Mouse (Mus musculus) adrenal gland, postnatal 4 days (tissue): Measurements from ENCODE around the gene Usp36. TPM values are rescaled to one million over a fixed set of nuclear protein-coding genes. Genes with fewer than 3 reads are reported as not detected.

Source experiments
- DNase-seq, 2 experiments: peaks; one replicate each; pipeline ENCODE4 v3.0.0; 2021 to 2022; ENCODE audit warnings: low spot score in 2 of 2, mixed read lengths in 2 of 2
- total RNA-seq, 2 experiments: library from RNA; stranded (reverse); gene quantifications; 2 replicates each; pipeline ENCODE4 v1.2.3; 2021

The Usp36 gene
- total RNA-seq, 2 experiments from 2014 or later = 22.7 to 23.5 TPM

DNA sequence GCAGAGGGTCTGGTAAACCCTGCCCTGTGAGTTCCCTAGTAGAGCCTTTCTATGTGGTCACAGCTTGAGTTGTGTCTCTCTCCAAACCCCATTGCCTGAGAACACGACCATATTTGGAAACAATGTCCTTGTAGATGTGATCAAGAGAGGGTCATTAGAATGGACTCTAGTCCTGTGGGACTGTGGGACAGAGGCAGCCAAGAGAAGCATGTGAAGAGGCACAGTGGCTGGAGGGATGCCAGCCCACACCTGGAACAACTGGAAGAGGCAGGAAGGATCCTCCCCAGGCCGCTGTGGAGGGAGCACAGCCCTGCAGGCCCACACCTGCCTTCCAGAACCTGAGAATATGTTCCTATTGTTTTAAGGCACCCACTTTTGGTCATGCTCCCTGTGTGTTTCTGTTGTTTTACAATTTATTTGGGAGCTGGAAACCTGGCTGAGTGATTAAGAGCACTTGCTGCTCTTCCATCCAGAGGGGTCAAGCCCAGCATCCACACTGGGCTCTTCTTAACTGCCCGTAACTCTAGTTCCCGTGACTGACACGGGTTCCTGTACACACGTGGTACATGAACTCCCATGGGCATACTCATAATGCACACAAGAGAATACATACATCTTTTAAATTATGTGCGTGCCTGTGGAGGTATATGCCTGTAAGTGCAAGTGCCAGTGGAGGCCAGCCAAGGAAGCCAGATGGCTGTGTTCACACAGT, 36.4 kb downstream of the Usp36 start:
- no peak for DNase-seq

DNA sequence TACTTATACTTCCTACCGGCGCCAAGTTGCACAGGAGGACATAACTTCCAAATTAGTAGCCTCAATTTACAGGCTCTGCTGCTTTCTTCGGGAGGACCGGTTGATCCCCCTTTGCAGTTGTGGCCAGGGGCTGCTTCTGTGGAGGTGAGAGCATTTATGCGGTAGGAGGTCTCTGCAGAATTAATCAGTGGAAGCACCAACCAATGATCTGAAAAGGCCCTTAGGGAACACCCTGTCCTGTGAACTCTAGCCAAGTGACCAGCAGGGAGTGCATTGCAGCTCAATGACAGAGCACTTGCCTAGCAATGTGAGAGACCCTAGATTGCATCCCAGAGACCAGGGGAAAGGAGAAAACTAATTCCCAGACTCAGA, 41.0 kb downstream of the Usp36 start:
- no peak for DNase-seq

DNA sequence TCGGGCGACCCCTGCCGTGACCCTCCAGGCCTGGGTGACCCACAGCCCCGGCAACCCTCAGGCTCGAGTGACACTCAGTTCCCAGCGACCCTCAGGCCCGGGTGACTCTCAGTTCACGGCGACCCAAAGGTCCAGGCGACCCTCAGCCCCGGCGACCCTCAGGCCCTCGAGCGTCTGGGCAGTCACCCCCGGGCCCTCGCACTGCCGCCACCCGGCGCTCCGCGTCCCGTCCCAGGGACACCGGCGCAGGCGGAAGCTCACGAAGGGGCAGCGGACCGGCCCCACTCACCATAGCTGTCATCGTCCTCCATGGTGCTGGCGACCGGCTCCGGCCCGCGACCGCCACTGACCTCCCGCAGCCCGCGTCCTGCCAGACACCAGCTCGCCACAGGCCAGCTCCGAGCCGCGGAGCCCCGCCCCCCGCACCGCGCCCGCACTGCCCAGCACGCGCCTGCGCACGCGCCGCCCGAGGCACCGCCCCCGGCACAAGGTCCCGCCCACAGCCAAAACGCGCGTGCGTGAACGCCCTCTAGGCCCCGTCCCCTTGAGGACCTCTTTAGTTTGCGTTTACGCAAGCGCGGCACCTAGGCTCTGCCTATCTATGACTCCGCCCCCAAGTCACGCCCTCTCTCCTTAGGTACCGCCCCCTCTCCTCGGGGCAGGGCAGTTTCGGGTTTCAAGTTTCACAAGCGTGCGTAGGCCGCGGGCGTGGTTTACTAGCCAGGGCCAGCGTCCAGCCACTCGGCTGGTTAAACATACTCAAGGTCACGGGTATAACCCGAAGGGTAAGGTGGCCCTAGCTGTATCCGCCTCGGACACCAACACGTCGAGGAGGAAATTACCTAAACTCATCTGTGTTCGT, 41.7 kb downstream of the Usp36 start, which contains the start of gene Cyth1:
Cyth1 (minus strand) TSS at position 443 of the 862 bp plus-strand sequence.
- peak; percentile 99 for DNase-seq

DNA sequence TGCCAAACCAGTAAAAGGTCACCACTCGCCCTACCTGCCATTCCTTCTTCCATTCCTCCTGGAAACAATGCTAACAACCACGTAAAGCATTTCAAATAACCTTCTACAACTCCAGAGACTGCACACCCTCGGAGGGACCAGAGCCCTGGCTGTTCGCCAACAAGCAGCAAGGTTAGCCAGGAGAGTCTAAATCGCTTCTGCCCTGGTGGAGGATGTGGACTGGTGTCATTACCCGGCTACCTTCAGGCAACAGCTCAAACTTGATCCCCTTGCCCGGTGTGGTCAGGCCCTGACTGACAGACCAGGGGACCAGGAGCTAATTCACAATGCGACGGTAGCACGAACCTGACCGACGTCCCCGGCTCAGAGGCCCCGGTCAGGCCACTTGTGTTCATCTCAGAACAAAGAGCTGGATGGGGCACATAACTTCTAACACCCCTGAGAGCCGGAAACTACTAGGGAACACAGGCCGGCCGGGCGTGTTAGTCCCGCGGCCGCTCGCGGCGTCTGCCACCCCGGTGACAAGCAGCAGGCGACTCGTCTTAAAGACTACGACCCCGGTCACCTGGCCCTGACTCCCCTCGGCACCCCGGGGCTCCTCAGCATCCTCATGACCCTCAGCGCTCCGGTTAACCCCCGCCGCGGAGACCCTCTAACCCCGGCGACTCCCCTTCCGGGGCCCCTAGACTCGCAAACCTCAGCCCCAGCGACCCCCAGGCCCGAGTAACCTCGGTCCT, 42.5 kb downstream of the Usp36 start:
- DNase-seq = peak in 1 of 2 experiments; percentile 58

DNA sequence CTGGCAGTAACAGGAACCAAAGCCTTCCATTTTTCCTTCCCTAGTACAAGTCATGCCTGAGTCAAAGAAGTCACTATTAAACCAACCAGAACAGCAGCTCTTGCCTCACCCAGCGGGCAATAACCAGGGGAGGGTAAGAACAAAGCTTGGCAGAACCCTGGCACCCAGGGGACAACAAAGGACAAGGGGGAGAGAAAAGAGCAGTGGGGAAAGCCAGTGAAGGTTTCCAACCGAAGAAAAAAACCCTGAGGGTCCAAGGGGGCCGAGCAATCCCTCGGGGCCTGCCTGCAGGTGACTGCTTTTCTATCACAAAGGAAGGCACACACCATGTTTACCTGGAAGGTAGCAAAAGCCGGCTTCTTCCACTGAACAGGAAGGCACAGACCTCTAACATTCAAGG, 43.3 kb downstream of the Usp36 start:
- no peak for DNase-seq

DNA sequence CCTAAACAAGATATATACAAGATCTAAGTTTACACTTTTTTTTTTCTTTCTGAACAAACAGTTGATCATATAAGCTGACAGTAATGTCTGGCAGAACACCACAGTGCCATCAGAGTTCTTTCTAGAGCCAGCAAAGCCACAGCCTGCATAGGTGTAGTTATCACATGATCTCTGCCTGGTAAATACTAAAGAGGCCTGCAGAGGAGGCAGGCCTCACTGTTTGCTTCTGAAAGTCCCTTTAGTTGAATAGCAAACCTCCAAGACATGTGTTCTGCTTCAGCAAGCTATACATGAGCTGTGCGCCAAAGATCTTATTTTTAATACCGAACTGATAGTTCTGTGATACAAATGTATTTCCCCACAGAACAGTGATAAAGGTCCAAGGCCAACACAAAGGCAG, 44.9 kb downstream of the Usp36 start:
- DNase-seq = no peak

DNA sequence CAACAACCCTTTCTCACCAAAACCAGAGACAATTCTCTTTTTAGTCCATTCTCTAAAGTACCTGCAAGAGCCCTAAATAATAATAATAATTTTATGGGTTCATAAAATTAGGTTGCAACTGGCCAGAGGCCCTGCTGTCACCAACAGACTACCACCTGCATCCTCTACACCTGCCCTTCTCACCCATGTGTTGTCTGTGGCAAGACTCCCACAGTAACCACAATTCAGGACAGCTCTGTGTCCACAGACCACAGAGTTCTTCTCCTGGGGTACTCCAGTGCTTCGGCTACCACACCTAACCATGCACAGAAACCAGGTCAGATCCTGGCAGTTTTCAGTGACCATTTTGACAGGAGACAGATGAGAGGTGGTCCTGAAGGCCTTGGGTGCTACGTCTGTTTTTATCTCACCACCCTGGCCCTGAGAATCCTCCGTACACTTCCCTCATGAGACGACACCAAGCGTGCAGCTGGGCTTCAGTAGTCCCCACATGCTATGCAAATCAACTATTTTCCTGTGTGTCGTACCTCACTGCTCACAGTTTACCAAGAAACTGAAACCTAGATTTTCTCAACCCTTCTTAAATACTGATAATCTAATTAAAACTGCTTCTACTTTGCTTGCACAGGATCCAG, 46.3 kb downstream of the Usp36 start:
- DNase-seq = no peak

DNA sequence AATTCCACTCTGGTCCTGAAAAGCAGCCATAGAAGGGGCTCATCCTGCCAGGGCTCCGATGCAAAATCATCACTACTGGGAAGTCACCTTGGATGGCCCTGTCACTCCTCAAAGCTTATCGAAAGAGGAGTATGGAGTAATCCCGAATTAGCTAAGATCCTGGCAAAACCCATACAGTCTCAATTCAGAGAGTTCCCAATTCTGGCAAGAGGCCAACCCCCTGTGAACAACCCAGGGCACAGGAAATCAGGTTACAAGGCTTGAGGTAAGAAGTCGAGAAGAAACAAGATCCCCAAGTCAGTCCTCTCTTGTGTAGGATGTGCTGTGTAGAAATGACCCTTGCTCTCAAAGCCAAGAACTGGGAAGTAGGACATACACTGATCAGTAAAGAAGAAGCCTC, 47.5 kb downstream of the Usp36 start:
- DNase-seq = no peak

DNA sequence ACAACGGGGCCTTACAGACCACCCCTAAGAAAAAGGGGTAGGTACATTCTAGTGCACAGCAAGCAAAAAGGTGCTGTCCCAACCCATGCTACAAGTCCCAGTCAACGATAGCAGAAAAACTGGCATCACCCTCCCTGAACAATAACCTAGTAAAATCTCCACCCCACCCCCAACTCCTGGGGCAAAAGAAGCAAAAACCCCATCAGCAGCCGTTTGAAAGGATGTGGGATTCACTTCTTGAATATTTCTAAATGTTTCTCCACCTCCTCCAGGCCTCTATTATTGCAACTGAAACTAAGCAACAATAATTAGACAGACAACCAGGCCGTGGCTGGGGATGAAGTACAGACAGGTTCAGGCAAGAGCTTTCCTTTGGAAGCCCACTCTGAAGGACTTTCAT, 49.7 kb downstream of the Usp36 start:
- no peak for DNase-seq

DNA sequence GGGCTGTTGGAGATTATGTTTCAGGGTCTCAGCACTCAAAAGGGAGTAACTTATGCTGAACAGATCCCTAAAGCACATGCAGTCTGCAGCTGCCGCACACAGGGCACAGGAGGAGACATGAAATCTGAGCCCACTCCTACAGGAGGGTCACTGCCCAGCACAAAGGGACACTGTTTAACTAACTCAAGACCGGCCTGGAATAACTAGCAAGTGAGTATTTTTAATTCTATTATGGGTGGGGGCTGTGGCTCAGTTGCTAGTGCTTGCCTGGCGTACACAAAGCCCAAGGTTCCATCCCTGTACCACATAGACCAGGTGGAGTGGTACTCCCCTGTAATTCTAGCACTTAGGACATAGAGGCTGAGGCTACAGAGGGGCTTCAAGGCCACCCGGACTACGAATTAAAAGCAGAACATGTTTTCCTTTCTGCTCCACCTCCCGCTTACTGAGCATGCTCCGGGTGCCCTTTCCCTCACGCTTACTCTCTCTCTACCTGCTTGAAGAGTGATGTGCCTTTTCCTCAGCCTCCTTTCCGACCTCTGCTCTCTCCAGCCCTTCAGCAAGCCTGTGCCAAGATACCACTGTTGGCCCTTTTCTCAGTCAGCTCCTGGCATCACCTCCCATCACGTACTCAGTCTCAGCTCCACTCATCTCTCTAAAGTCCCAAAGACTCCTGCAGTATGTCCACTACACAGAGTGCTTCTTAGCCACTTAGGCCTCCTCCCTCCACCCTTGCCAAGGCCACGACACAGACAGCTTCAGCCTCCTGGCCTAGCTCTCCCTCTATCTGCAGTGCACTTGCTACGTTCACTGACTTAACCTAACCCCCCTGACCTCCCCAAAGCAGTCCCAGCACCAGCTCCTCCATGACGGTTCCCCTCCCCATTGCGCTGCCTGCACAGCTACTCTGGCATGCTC, 50.5 kb downstream of the Usp36 start:
- no peak for DNase-seq

DNA sequence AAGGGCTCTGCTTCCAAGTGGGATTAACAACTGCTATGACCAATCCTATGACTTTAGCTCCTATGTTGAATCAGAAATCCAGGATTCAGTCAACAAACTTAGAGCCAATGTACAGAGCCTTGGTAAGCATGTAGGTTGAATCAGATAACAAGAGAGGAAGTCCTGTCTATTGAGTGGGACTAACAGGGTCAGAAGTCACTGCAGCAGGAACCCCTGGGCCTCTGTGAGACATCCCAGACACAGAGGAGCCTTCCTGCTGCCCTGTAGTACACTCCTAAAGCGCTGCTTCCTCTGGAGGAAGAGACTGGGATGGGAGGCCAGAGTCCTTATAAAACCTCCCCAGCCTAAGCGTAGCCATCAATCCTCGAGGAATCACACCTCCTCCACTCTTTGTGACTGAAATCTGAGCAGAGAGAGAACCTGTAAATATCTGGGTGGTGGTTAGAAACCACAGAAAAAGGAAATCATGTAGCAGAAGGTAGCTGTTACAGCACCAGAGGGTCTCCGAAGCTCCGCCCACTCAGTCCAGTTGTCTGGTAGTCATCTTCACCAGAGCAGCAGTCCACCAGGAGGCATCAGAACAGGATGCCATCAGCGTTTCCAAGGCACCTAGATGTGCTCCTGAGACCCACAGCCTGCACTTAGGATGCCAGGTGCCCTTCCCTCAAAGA, 53.4 kb downstream of the Usp36 start:
- no peak for DNase-seq

DNA sequence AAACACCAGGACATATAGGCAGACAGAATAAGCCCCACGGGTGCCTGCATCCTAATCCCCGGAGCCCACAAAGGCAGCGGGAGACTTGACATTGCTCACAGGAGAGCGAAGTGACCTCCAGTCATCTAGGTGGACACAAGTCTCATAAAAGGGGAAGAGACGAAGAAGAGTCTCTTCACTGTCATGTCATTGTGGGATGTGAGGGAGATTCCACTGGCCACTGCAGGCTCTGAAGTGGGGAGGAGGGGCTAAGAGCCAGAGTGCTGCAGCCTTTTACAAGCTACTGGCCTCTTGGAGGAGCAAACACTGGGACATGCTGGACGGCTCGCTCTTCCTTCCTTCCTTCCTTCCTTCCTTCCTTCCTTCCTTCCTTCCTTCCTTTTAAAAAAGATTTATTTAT, 55.1 kb downstream of the Usp36 start:
- no peak for DNase-seq

DNA sequence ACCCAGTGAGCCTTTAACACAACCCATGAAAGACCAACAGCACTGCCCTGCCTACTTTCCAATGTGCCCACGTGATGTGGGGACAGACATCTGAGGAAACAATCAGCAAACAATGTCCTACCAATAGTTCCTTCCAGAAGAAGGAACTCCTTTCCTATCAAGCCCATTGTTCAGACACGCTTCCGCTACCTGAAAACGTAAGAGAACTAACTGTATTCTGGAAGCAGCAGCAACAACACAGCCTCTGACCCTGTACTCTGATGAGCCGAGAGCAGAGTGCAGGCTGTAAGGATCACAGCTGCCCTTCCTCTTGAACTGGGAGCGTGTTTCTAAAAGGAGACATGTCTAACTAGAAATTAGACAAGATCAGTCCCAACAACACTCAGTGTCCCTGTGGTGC, 55.5 kb downstream of the Usp36 start:
- no peak for DNase-seq

DNA sequence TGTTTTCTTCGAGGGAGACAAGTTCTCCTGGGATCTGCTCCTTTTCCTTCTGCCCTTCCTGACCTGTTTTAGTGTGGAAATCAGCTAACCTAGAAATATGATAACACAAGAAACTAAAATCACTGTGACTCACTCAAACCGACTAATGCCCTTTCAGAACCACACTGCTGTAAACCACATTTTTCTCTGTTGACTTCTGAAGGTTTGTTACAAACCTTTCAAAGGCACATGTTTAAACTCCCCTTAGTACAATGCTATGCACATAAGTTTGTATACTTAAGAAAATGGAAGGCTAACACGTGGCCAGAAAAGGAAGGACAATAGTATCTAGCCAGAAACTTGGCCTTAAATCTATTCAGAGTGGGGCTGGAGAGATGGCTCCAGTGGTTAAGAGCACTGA, 56.1 kb downstream of the Usp36 start:
- no peak for DNase-seq

DNA sequence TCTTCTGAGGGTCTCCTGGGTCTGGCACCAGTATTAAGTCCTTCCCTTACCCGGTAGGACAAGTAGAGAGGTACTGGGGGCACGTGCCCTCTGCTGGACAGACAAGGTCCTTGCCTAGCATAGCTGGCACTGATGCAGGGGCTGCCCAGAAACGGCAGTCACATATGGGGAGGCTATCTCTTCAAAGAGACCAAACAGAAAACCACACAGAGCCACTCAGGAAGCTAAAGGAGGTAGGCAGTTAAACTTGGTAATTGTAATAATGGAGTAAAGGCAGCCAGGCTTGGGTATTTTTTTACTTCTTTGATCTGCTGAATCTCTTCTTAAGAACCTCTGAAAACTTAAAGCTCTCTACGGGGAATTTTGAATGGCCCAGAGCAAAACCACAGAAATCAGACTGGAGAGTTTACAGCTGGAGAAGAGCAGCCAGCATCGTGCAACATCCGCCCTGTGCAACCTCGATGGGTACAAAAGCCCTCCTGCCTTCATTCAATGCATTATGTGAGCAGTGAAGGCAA, 57.7 kb downstream of the Usp36 start:
- no peak for DNase-seq

DNA sequence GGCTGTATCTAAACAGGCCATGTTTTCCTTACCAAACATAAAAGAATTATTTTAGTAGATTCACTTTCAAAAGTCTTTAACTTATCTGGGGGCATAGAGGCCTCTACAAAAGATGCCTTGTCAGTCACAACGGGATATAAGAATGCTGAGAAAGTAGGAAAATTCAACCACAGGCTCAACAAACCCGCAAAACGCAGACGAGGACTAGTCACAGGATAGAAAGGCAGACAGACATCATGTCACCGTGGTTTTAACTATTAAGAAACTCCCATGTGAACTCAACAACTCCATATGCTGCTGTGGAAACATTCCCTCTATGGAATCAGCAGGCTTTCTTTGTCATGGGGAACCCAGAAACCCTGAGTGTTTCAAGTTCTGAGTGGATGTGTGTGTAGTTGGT, 60.1 kb downstream of the Usp36 start:
- no peak for DNase-seq

DNA sequence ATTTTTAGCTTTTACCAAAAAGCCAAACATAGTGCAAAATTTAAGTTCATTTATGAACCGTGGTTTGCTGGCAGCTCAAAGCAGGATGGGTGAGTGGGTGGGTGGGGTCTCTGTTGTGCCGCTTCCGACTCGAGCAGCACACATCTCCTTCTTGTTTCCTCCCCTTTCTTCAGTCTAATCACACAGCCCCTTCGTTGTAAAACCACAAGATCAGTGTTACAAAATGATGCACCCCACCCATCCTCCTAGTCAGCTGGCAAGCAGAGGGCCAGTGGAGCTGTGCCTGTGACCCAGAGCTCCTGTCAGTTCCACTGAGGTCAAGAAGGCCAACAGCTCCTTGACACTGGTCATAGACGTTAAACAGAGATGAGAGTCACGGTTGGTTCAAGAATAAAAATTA, 62.4 kb downstream of the Usp36 start:
- no peak for DNase-seq

DNA sequence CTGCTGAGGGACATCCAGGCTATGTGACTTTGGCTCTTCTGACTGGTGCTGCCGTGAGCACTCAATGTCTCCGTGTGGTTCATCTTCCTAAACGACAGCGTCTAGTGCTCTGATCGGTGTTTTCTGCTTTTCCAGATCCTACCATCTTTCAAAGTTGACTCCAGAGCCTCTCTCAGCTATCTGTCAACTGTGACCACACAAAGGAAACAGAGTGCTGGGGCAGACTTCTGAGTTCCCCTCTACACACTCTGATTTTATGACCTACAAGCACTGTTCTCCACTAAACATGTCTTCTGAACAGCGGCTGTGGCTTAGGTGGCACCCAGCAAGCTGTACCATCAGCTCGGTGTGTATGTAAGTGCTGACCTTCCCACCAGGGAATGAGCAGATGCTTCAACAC, 63.2 kb downstream of the Usp36 start:
- DNase-seq = no peak

DNA sequence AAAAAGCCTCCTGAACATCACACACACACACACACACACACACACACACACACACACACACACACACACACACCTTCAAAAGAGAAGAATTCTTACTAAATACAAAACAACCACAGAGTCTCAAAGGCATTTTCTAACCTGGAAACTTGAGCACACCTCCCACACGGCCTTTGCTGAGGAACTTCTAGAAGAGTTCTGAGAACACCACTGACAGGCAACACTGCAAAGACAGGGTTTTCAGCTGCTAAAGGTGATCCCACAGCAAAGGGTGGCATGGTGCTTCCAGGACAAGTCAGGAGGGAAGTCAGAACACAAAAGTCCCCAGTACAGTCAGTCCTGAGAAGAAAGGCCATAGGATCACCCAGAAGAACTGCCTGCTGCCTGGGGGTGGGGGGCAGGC, 64.2 kb downstream of the Usp36 start:
- no peak for DNase-seq
